Mouse (Mus musculus) kidney, postnatal 0 days (tissue): ENCODE results near the gene Ppp3ca. TPM values are rescaled to one million over a fixed set of nuclear protein-coding genes. Genes with fewer than 3 reads are reported as not detected.

Experiments
- ATAC-seq: fragments of 200-750 bp; cut with Nextera tagmentation; replicated peaks from 2 replicates; pipeline ENCODE4 v1.8.0; 2017; ENCODE audit warnings: low read depth, moderate number of reproducible peaks, moderate TSS enrichment, moderate library complexity; ENCODE audit not compliant: low FRiP score
- DNase-seq: peaks from one replicate; pipeline ENCODE4 v3.0.0-alpha.2; 2016; ENCODE audit warnings: low spot score
- H3K27ac ChIP-seq: fragments of 300-500 bp; sonication (generic); 2 replicates; pipeline ENCODE4 v1.5.1; 2014; ENCODE audit warnings: mild to moderate bottlenecking
- H3K27me3 ChIP-seq: fragments of 300-500 bp; sonication (generic); 2 replicates; pipeline ENCODE4 v1.6.1; 2014; ENCODE audit warnings: low read length, mixed read lengths; ENCODE audit not compliant: insufficient read depth
- H3K36me3 ChIP-seq: fragments of 300-500 bp; sonication (generic); 2 replicates; pipeline ENCODE4 v1.6.1; 2014; ENCODE audit warnings: low read length, mixed read lengths; ENCODE audit not compliant: insufficient read depth
- H3K4me1 ChIP-seq: fragments of 300-500 bp; sonication (generic); replicated peaks from 2 replicates; pipeline ENCODE4 v1.6.1; 2014; ENCODE audit warnings: antibody characterized with exemption, low read length, mixed read lengths; ENCODE audit not compliant: insufficient read depth
- H3K4me2 ChIP-seq: fragments of 300-500 bp; sonication (generic); 2 replicates; pipeline ENCODE4 v1.6.1; 2014; ENCODE audit warnings: mild to moderate bottlenecking, low read length, moderate library complexity, mixed read lengths
- H3K4me3 ChIP-seq: fragments of 300-500 bp; sonication (generic); replicated peaks from 2 replicates; pipeline ENCODE4 v1.5.1; 2014; ENCODE audit warnings: low read depth, low read length
- H3K9ac ChIP-seq: fragments of 300-500 bp; sonication (generic); 2 replicates; pipeline ENCODE4 v1.6.1; 2014; ENCODE audit warnings: low read depth, low read length
- H3K9me3 ChIP-seq: fragments of 300-500 bp; sonication (generic); replicated peaks from 2 replicates; pipeline ENCODE4 v1.6.1; 2016; ENCODE audit warnings: low read length, inconsistent platforms, mixed read lengths
- CTCF ChIP-seq: IDR thresholded peaks from 2 replicates; pipeline ENCODE4 v1.5.1; 2016; ENCODE audit warnings: antibody characterized with exemption, low read depth, mild to moderate bottlenecking, moderate library complexity
- WGBS: fragments of 180-500 bp; shearing (Covaris S2); extraction: QIAGEN DNeasy Blood & Tissue Kit; methylation state at CpG from one replicate; pipeline ENCODE4 v1.1.7; 2014; 5-methylcytosine and 5-hydroxymethylcytosine counted together
- polyA plus RNA-seq: library from polyadenylated mRNA; unstranded; fragments of >200 nt; fragmentation: Nextera tagmentation; extraction: Ambion mirVana; gene quantifications from 2 replicates; pipeline ENCODE4 v1.2.1, GENCODE M21; 2015

The Ppp3ca gene
- polyA plus RNA-seq, 1 experiment from 2014 or later = 66.1 TPM

DNA sequence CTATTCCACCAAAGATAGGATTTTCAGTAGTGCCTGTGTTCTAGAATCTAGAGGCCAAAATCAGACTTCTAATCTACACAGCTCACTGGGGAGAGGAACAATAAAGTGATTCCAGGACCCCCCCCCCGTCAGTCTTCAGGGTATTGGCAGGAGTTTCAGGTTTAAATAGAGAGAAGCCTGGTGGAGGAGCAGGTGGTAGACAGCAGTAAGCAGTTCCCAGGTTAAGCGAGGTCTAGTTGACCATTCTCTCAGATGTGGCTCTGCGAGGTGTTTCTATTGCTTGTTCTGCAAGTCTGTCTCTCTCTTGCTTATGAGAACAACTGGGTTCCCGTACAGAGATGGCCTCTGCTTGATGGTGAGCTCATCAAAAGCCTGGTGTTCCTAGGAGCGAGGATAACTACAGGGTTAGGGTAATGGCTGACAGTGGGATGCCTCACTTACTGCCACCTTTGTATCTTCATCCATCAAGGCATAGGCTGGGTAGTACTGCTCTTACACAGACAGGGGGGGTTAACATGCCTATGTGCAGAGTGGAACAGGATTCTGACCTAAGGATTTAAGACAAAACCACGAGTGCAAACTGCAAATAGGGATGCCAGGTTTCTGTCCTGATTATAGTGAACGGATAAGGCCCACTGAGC, 204.0 kb downstream of the Ppp3ca start:
- Histone ChIP-seq H3K36me3 (0 out of 2 replicates have a peak, but pooled peaks cover 3% of the 10 kb centered on the region), H3K4me3 (no peak overlapping the region), H3K4me2 (no peak overlapping the region), H3K9ac (no peak overlapping the region), H3K27me3 (no peaks in the 10 kb centered on the region), H3K9me3 (no peaks in the 10 kb centered on the region), H3K4me1 (peaks cover 13% of the 10 kb centered on the region), H3K27ac (no peak overlapping the region)
- WGBS = 88% methylated on average over 7 of the region's 7 CpGs
- ATAC-seq (no peak), DNase-seq (no peak)
- no peak for TF ChIP-seq CTCF

DNA sequence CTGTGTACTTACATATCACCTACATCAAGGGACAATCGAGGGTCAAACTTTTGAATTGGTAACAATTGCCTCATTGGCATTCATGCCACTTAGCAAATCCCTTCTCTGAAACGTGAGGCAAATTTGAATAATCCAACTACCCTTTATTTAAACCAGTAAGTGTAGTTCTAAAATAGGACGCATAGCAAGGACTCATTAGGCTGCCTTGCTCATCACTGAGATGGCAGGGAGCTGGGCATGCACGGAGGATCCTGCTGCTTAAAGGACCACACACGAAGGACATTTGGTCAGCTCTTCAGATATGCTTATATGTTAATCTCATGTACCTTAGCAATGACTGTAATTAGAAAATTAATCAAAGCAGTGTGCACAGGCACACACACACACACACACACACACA, 204.6 kb downstream of the Ppp3ca start:
- no peaks in the 10 kb centered on the region for H3K9me3 ChIP-seq
- 79% methylated on average over 5 of the region's 5 CpGs for WGBS
- ATAC-seq = no peak

DNA sequence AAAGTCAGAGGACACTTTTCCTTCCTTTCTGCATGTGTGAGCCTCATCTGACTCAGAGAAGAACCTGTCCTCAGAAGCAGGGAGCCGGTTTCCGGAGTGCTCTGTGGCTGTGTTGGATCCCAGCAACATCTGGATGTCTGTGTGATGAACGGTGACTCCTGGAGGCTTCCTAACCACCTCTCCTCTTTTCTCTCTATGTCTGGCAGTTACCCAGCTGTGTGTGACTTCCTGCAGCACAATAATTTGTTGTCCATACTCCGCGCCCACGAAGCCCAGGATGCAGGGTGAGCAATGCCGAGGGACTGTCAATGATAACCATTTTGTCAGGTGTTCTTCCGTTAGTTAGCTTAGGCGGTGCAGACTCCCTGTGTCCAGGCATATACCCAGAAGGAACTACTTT, 217.8 kb downstream of the Ppp3ca start:
- no peak for DNase-seq
- Histone ChIP-seq H3K4me3 (no peak overlapping the region), H3K4me1 (no peaks in the 10 kb centered on the region), H3K9ac (no peak overlapping the region), H3K27ac (no peak overlapping the region), H3K4me2 (no peak overlapping the region), H3K9me3 (no peaks in the 10 kb centered on the region), H3K27me3 (no peaks in the 10 kb centered on the region), H3K36me3 (0 out of 2 replicates have a peak, but pooled peaks cover 3% of the 10 kb centered on the region)
- 79% methylated on average over 9 of the region's 9 CpGs for WGBS
- no peak for ATAC-seq
- TF ChIP-seq CTCF = no peak

More for the DNA sequence above, 204.6 kb downstream of the Ppp3ca start:
- H3K27me3 ChIP-seq = no peaks in the 10 kb centered on the region
- peaks cover 13% of the 10 kb centered on the region for H3K4me1 ChIP-seq
- H3K9ac ChIP-seq = no peak overlapping the region
- TF ChIP-seq CTCF = no peak
- no peak overlapping the region for H3K27ac ChIP-seq
- DNase-seq = no peak
- no peak overlapping the region for H3K4me3 ChIP-seq
- no peak overlapping the region for H3K4me2 ChIP-seq
- H3K36me3 ChIP-seq = 0 out of 2 replicates have a peak, but pooled peaks cover 3% of the 10 kb centered on the region

DNA sequence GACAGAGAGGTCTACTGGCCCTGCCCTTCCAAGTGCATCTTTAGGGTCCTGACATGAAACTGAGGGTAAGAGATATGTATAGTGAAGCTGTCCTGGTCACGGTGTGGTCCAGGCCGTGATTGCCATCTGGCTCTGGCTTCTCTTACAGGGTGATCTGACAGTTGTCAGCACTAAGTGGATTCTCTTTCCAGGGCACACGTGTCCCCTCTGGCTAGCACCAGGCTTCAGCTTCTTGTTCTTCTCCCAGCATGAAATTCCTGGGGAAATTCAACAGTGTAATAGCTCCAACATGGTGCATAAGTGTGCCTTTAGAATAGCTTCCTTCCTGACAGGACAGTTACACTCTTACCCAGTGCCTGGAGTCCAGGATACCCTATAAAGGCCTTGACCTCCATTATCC, 222.2 kb downstream of the Ppp3ca start:
- no peaks in the 10 kb centered on the region for H3K27me3 ChIP-seq
- H3K27ac ChIP-seq = no peak overlapping the region
- no peak for TF ChIP-seq CTCF
- H3K4me2 ChIP-seq = no peak overlapping the region
- H3K36me3 ChIP-seq = 0 out of 2 replicates have a peak, but pooled peaks cover 6% of the 10 kb centered on the region
- no peaks in the 10 kb centered on the region for H3K4me1 ChIP-seq
- WGBS = 87% methylated on average over 3 of the region's 3 CpGs
- H3K9me3 ChIP-seq = no peaks in the 10 kb centered on the region
- H3K9ac ChIP-seq = no peak overlapping the region
- DNase-seq (no peak), ATAC-seq (no peak)
- no peak overlapping the region for H3K4me3 ChIP-seq

DNA sequence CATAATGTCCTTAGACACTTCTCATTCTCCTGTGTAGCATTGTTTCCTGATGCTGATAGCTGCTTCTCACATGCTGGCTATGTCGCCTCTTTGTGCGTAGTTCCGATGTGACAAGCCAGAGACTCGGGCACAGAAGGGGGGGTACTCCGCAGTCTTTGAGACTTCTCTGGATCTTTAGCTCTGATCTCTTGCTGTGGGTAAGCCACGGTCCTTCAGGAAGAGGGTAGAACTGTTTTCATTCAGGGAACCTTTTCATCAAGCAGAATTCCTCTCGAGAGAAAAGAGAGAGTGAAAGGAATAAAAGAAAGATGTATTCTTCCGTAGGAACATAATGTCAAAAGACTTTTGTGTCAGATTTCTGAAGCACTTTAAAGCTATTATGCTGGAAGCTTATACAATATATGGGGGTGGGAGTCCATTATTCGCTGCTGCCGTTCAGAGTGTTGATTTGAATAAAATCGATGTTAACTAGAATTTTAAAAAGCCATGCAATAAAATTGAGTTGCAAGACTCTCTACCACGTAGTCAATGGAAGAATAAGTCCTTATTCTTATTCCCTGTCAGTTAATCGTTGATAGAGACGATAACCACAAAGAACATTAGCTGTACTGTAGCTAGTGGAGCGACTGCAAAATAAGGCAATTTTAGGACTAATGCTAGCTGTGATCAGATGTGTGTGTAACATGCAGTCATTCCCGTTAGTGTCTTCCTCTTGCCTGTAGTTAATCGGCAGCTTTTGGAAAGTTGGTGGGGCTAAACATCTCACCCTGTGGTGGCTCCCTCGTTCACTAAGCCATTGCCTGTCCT, 223.9 kb downstream of the Ppp3ca start:
- Histone ChIP-seq H3K36me3 (0 out of 2 replicates have a peak, but pooled peaks cover 4% of the 10 kb centered on the region), H3K4me1 (no peaks in the 10 kb centered on the region), H3K9ac (no peak overlapping the region), H3K4me2 (no peak overlapping the region), H3K9me3 (no peaks in the 10 kb centered on the region), H3K27ac (no peak overlapping the region), H3K4me3 (no peak overlapping the region), H3K27me3 (no peaks in the 10 kb centered on the region)
- no peak for TF ChIP-seq CTCF
- no peak for ATAC-seq
- no peak for DNase-seq
- 86% methylated on average over 18 of the region's 18 CpGs for WGBS

DNA sequence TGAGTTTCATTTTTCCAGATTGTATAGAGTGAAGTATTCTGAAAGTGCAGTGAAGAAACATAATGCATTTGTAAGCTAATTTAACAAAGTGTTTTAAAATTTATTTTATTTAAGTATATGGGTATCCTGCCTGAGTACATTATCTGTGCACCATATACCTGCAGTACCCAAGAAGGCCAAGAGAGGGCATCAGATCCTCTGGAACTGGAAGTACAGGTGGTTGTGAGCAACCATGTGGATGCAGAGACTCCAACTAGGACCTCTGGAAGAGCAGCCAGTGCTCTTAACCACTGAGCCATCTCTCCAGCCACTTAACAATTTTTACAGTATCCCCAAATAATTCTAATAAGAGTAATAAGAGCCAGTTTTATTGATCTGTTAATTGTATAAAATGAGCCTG, 225.6 kb downstream of the Ppp3ca start:
- Histone ChIP-seq H3K27ac (no peak overlapping the region), H3K4me2 (no peak overlapping the region), H3K4me1 (no peaks in the 10 kb centered on the region), H3K4me3 (no peak overlapping the region), H3K36me3 (0 out of 2 replicates have a peak, but pooled peaks cover 4% of the 10 kb centered on the region), H3K9ac (no peak overlapping the region), H3K9me3 (no peaks in the 10 kb centered on the region), H3K27me3 (no peaks in the 10 kb centered on the region)
- DNase-seq (no peak), ATAC-seq (no peak)
- TF ChIP-seq CTCF = peak; percentile 56
